Mouse (Mus musculus): Measurements from ENCODE around the gene Dixdc1. TPM values are rescaled to one million over a fixed set of nuclear protein-coding genes. Genes with fewer than 3 reads are reported as not detected.

Gene Dixdc1
- total RNA-seq, 2 experiments from 2014 or later = 83.7 to 91.2 TPM

DNA sequence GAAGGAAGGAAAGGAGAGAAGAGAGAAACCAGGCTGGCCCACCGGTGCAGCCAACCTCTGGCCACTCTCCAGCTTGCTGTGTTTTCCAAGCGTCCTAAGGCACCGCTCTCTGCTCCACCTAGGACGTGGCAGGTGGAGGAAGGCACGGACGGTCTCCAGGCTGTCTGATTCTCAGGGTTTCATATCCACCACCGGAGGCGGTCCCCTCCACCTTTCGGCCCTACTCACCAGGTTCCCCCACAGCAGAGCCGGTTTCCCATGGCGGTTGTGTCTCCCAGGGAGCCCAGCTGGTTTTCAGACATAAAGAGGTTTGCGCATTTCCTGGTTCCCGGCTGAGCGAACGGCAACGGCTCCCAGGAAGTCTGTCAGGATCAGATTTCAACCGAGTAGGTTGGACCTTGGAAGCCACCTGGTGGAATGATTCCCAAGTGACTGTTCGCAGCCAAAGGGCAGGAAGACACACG, 6.9 kb upstream of the Dixdc1 start, which contains the start of gene 2310030G06Rik:
2310030G06Rik (minus strand) TSS at position 323 of the 464 bp plus-strand sequence.
- no peak for DNase-seq (ENCODE audit: extremely low spot score in 1 of 2, low spot score in 1 of 2)

DNA sequence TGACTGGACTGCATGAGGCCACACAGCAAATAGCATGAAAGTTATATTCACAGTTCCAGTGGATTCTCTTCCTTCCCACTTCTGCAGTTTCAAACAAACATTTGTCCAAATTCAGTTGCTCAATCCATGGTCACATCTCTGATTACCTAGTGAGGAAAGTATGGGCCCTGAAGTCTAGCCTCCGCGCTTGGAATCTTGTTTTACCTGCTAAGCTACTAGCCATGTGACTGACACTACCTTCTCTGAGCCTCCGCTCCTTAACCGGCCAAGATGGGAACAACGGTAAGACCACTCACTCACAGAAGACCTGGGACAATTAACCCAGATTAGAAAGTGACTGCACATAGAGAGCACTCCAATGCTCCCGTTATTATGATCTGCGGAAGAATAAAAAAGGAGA, 6.5 kb upstream of the Dixdc1 start:
- no peak for DNase-seq (ENCODE audit: extremely low spot score in 1 of 2, low spot score in 1 of 2)

DNA sequence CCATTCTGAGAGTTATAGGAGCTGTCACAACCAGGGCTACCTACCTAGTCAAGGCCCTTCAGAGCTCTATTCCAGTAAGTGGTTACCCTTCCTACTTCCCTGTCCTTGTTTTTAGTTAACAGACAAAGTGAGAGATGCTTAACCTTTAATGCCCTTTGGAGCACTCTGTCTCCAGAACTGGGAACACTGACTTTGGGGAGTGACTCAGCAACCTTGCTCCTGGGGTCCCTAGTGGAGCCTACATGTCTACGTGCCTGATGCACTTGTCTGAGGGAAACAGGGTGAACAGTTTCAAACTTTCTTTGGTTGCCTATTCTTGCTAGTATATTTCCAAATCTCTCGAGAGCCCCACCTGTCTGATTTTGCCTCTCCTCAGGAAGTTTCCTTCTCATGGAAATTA, 3.4 kb upstream of the Dixdc1 start:
- no peak for DNase-seq (ENCODE audit: extremely low spot score in 1 of 2, low spot score in 1 of 2)

DNA sequence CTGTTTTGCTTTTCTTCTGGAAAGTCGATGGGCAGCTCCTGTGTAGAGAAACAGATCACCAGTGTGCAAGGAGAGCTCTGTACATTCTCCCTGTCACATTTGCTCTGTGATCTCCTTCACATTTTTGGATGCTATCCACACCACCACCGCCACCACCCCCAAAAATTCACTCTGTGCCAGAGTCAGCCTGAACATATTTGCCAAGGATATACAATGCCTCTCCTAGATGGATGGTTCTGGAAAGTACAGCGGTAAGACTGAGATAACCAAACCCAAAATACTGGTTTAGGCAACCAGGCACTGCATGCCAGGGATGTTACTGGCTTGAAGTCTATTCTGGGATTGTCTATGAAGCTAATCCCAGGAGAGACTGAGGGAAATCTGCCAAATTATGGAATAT, 2.9 kb upstream of the Dixdc1 start:
- no peak for DNase-seq (ENCODE audit: extremely low spot score in 1 of 2, low spot score in 1 of 2)

DNA sequence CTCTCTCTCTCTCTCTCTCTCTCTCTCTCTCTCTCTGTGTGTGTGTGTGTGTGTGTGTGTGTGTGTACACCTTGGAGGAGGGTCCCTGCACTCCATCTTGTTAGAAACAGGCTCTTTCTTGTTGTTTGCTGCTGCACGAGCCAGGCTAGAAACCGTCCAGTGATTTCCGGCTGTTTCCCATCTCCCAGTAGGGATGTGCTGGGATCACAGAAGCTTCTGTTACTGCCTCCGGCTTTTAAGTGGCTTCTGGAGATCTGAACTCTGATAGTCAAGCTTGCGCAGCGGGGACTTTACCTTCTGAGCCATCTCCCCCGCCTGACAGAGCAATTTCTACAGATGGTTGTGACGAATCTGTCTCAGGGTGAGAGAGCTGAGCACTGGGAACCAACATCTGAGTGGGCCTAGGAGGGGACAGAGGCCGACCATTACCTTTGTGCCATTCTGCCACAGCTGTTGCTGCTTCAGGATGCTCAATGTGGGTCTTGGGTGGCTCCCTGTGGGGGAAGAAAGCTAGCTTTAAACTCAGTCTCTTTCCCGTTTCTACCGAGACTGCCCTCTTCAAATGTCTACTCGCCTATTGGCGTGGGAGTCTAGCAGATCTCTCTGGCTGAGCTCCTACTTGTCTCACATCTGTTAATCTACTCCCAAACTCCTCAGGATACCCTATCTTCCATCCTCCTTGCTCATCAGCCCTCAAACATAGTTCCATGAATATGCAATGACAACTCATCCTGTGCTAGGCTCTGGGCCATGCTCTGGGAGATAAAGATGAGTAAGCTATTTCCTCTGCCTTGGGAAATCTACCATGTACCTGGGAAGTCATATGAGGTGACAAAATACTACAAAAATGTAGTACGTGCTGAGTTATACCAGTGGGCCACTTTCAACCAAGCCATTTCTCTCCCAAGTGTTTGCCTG, 1.8 kb upstream of the Dixdc1 start:
- no peak for DNase-seq (ENCODE audit: extremely low spot score in 1 of 2, low spot score in 1 of 2)

DNA sequence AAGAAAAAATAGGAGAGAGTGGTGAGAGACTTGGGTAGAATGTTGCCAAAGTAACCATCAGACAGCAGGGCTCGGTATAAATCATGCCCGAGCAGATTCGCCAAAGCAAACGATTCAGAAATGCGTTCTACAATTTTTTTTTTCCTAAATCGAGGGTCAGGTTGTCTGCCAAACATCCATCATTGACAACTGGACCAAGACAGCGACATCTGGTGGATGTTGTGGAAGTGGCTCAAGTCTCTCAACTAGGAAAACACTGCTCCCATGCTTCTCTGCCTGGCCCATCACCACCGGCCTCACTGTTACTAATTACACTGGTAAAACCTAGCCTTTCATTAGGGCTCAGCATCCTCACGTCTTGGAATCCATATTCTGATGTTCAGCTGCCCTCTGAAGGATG, 4.3 kb downstream of the Dixdc1 start:
- peak in 1 of 2 experiments; percentile 59 for DNase-seq (ENCODE audit: extremely low spot score in 1 of 2, low spot score in 1 of 2)

DNA sequence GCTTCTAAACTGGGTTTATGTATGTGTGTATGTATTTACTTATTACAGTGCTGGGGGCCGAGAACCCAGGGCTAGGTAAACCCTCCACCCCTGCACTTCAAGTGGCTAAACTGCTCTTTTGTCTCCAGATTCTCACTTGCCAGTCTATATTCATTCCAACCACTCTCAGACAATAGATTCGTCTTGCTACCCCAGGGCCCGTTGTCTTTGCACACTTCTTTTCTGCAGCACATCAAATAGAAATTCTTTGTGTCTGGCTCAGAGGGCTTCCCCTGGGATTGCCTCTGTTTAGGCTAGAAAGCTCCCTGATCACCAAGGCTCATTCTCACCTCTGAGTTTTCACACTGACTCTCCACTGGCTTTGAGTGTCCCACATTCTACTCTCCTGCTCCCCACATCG, 6.8 kb downstream of the Dixdc1 start:
- no peak for DNase-seq (ENCODE audit: extremely low spot score in 1 of 2, low spot score in 1 of 2)

DNA sequence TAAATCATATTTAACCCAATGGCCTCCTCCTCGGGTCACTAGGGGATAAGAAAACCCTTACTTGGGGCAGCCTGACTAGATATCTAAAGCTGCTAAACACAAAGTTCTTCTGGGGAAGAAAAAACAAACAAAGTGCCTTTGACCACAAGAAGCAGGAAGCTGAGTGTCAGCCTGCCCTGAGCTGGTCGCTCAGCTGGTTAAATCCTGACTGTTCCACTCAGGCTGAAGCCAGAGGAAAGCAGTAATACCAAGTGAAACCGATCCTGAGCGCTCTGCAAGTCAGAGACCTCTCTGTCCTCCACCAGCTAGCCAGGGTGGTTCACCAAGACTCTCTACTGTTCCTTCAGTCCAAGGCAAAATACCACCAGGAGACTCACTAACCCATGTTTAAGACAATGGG, 9.7 kb downstream of the Dixdc1 start:
- no peak for DNase-seq (ENCODE audit: extremely low spot score in 1 of 2, low spot score in 1 of 2)

DNA sequence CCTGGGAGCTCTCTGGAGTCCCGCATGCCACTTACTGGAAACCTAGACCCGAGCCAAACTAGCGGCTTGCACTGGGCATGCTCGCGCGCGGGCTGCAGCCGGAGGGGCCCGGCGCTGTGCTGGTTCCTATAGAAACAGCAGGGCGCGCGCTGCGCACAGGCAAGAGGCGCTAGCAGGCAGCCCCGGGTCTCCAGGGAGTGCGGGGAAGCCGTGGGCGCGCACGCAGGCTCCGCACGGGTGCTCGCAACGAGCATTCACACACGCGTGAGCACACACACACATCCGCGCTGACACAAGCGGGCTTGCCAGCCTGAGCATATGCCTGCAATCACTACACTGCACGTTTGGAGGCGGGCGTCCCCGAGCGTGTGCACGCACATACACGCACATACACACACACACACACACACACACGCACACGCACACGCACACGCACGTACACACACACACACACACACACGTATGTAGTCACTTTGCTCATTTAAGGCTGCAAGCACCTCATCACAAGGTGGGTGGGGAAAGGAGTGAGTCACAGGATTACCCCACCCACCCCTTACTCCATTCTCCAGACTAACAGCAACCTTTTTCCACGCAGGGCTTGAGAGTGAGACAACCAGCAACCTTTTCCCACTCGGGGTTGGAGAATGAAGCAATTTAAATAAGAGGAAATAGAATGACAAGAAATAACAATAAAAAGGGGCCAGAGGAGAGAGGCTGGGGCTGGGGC, 11.2 kb downstream of the Dixdc1 start:
- DNase-seq (ENCODE audit: extremely low spot score in 1 of 2, low spot score in 1 of 2) = peak; percentile 71 to 75

DNA sequence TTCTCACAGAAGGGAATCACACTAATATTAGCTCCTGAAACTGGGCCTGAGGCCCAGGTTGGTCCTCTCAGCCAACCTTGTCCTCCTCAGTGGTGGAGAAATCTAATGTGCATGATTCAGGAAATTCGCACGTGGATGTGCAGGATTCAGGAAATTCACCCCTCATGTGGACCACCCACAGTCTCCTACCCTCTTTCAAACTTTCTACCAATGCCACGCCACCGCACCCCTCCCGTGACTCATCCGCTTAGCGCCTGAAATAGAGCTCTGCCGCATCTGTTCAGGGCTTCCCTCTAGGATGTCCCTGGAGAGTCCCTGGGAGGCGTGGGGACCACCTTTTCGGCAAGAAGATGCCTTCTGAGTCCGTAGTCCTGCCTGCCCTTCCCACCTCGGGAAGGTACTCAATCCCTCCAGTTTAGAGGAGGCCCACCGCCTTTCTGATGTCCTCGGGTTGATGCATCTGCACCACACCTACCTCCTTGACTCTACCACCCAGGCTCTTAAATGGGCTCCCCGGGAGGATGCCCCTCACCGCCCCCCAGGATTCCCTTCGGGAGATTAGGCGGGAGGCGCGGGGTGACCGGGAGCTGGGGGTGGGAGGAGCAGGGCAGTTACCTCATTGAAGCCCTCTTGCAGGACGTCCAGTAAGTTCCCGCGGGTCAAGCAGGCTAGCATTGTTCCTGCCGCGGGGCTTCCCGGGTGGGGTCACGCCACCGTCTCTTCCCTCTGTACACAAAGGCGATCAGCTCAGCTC, 12.0 kb downstream of the Dixdc1 start:
- peak; percentile 14 to 26 for DNase-seq (ENCODE audit: extremely low spot score in 1 of 2, low spot score in 1 of 2)

DNA sequence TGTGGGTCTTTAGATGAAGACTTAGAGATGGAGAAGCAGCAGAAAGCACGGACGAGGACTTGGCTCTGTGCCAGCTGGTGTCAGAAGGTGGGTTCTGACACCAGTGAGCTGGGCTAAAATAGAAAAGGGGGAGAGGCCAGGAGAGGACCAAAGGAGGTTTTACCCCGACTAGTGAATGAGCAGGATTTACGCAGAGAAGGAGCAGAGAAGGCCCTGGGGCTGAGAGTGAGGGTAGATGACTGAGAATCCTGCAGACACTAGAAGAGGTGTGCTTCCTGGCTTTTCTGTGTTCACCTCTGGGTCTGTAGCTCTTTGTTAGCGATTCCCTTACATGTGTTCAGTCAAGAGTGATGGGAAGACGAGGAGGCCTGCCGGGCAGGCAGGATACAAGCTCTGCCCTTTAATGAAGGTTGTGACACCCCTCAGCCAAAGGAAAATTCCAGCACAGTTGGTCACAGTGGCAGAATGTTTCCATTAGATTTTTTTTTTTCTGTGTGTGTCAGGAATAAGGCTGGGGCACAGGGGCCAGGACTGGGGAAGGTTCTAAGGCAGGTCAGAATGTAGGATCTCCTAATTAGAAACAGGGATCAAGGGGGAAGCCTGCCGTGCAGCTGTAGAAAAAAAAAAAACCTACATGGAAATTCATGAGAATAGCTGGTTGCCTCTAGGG, 13.3 kb downstream of the Dixdc1 start:
- no peak for DNase-seq (ENCODE audit: extremely low spot score in 1 of 2, low spot score in 1 of 2)

DNA sequence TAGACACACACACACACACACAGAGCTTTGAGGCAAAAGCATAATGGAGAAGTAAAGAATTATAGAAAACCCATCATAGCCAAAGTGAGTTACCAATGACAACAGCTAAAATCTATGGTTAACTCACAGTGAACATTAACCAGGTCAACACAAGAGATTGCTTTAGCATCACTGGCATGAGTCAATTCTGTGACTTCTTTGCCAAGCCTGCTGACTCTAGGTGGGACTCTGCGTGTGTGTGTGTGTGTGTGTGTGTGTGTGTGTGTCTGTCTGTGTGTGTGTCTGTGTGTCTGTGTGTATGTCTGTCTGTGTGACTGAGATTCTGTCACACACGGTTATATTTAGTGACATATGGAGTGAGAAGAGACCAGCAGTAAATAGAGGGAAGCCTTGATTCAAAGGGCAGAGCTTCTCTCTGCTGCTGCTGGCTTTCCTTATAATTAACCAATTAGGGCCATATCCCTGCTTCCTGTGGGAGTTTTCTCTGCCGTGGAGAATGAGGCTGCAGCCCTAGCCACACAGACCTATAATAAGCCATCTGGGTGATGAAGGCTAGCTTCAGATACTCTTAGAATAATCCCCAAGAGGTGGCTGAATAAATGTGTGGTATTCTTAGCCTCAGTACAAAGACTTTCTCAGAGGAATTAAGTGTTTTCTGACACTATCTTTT, 14.5 kb downstream of the Dixdc1 start:
- DNase-seq (ENCODE audit: extremely low spot score in 1 of 2, low spot score in 1 of 2) = no peak

DNA sequence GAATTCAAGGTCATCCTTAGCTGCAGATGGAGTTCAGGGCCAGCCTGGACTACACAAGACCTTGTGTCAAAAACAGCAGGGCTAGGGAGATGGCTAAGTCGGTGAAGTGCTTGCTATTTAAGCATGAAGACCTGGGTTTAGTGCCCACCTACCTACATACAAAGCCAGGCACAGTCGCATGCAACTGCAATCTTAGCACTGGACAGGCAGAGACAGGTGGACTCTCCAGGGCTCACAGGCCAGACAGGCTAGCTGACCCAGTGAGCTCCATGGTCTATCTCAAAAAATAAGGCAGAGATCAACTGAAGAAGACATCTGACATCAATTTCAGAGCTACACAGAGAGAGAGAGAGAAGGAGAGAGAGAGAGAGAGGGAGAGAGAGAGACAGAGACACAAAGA, 15.2 kb downstream of the Dixdc1 start:
- DNase-seq (ENCODE audit: extremely low spot score in 1 of 2, low spot score in 1 of 2) = no peak

DNA sequence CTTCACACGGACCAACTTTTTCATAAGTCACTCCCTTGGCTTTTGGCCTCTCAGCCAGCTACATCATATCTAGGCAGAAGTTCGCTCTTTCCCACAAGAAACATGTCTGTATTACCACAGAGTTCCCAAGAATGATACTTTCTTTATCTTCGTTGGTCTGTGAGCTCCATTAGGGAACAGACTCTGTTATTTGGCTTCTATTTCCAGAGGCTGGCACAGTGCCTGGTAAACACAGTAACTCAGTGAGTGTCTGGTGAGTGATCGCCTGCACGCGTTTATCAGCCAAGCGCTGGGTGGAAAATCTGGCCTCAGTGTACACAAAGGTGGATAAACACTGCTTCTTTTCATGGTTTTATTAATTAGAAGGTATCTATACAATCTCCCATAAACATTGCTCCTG, 15.9 kb downstream of the Dixdc1 start:
- peak; percentile 28 to 76 for DNase-seq (ENCODE audit: extremely low spot score in 1 of 2, low spot score in 1 of 2)

DNA sequence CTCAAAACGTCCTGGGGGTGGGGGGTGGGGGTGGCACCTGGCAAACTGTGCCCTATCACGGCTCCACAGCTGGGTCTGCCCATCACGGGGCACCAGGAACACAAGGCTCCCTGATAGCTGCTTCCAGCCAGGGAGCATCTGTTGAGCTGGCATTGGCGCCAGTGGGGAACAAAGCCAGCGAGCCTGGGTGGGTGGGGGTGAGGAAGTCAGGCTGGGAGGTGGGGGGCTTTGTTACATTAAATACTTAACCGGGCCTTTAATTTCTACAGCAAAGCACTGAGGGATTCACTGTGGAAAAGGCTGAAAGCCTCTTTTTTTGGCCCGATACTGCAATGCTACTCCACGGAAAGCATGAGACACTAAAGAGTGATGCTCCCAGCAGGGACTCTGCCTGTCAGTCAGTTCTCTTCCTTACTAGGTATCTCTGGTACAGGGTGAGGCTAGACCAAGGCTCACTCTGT, 16.8 kb downstream of the Dixdc1 start:
- no peak for DNase-seq (ENCODE audit: extremely low spot score in 1 of 2, low spot score in 1 of 2)

DNA sequence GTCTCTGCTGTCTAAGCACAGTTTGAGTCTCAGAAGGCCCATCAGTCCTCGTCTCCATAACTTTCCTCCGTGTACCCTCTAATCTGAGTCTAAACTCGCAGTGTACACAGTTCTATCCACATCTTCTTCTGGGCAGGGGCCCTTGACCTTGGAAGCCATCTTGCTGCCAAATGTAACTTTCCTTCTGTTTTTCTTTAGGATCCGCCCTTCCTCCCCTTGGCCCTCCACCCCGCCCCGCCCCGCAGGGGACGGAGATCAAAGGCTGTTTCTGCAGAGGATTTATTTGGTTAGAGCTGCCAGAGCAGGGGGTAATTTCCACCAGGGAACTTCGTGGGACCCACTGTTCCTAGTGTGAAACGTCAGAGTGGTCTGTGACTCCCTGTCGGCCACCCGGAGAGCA, 18.3 kb downstream of the Dixdc1 start:
- DNase-seq (ENCODE audit: extremely low spot score in 1 of 2, low spot score in 1 of 2) = no peak

DNA sequence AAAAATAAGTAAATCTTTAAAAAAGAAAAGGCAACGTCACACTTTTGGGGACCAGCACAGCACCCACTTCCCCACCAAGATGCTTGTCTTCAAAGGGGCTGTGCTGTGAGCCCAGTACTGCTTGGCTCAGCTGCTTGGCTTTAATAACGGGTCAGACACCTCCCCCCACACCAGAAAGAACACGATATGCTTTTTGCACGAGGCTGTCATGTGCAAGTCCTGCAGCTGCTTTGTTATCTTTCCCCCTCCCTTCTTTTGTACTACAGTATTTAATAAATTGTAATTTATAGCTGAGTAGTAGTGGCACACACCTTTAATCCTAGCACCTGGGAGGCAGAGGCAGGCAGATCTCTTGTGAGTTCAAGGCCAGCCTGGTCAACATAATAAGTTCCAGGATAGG, 20.4 kb downstream of the Dixdc1 start:
- DNase-seq (ENCODE audit: extremely low spot score in 1 of 2, low spot score in 1 of 2) = no peak

DNA sequence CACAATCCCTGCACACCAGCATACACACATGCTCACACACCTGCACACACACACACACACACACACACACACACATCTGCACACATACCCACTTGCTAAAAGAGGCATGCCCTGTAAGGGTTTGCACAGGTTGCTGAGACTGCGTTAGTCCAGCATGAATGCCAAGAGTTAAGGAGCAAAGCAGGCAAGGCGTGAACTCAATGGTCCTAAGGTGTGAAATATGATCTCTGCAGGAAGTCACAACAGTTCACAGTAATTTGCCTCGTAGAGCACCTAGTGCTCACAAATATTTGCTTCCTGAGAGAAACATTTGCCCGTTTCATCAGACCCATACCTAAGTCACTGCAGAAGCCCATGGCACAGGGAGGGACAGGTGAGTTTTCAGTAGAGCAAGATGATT, 25.1 kb downstream of the Dixdc1 start:
- DNase-seq (ENCODE audit: extremely low spot score in 1 of 2, low spot score in 1 of 2) = no peak

DNA sequence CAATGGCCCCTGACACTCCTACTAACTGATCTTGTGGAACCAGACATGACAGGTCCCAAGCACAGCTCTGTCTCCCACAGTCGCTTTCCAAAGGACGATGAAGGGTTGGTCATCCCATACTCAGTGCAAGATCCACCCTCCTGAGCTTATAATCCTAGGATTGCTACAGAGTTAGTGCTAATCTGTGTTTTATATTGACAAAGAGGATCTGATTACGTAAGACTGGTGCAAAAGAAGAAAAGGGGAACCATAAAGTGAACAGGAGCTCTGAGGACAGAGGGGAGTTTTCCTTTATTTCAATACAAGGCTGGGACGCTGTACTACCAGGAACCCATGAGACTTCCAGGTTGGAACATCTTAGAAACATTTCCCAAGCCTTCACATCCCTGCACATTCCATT, 28.0 kb downstream of the Dixdc1 start:
- DNase-seq (ENCODE audit: extremely low spot score in 1 of 2, low spot score in 1 of 2) = no peak

DNA sequence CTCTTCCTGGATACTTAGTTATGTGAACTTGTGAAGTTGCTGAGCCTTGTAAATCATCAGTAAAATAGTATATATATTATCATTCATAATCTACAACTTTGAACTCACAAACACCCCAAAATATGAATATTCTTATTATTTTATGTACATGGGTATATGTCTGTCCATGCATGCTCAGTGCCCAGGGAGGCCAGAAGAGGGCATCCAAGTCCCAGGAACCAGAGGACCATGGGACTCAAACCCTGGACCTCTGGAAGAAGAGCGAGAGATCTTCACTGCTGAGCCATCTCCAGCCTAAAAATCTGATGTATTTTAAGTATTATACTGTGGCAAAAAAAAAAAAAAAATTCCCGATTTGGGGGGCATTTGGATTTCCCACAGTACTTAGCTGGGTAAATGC, 30.2 kb downstream of the Dixdc1 start:
- peak in 1 of 2 experiments; percentile 43 for DNase-seq (ENCODE audit: extremely low spot score in 1 of 2, low spot score in 1 of 2)

Measured in layer of hippocampus, postnatal 25 days (tissue).